Mouse (Mus musculus): ENCODE results near the gene Fktn. TPM values are rescaled to one million over a fixed set of nuclear protein-coding genes. Genes with fewer than 3 reads are reported as not detected.
"Not testable (repeated sequence)": the region's sequence is repeated elsewhere in the genome, so short reads cannot be mapped to it uniquely, and the experiment has no call there.

Fktn gene
- polyA plus RNA-seq, 1 experiment from 2014 or later, result 7.3 TPM

DNA sequence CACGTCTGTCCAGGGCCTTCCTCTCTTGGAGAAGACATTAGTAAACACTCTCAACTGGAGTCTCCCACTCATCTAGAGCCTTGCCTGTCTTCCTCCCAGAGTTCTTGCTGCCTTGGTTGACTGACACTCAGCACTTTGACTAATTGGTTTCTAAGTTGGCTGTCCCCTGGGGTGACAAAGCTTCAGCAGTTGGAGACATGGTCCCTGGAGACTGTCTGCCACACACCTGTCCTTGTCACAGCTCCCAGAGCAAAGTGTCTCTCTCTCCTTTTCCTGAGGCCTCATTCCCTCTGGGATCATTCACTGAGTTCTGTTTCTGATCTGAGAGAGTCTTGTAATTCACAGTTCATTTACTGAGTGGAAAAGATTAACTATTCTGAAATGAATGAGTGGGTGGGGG, 86.0 kb downstream of the Fktn start:
- whole genome bisulfite sequencing, result 51% methylated on average over 1 of the region's 1 CpGs
- H3K27ac ChIP-seq (replicated peaks), result no peak overlapping the region
- no peak overlapping the region for H3K4me2 ChIP-seq (replicated peaks; ENCODE audit: low read depth)
- DNase-seq (ENCODE audit: low spot score), result no peak
- H3K4me3 ChIP-seq (ENCODE audit: low read depth, low read length), result no peak overlapping the region
- ATAC-seq (ENCODE audit: low FRiP score, low TSS enrichment), result no peak
- H3K9ac ChIP-seq (ENCODE audit: low read length), result no peak overlapping the region
- H3K4me1 ChIP-seq (replicated peaks; ENCODE audit: control insufficient read depth, insufficient read depth), result no peaks in the 10 kb centered on the region
- TF ChIP-seq EP300 (optimal IDR thresholded peaks at IDR 0.05) (no peak), CTCF (IDR thresholded peaks at IDR 0.05; ENCODE audit: low read depth) (no peak)
- H3K36me3 ChIP-seq (ENCODE audit: control insufficient read depth, insufficient read depth, low read length), result no peaks in the 10 kb centered on the region
- H3K27me3 ChIP-seq (ENCODE audit: control insufficient read depth, insufficient read depth, low read length), result no peaks in the 10 kb centered on the region
- H3K9me3 ChIP-seq (ENCODE audit: control insufficient read depth, low read length), result no peaks in the 10 kb centered on the region

DNA sequence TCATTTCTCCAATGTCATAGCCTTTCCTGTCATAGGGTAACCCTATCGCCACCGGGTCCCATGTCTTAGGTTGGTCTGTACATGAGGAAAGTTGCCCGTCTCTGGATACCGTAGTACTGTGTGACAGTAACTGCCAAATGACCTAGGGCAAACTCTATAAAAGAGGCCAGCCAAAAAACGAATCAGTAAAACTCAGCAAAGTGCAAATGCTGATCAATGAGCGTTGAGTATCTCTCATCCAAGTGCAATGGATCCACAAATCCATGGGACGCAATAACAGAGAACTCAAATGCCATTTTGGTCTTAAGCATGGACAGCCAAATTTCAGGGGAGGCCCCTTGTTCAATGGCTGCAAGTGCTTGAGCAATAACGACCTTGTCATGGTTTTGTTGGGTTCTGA, 89.9 kb downstream of the Fktn start:
- not testable (repeated sequence) for H3K9ac ChIP-seq (ENCODE audit: low read length); H3K36me3 ChIP-seq (ENCODE audit: control insufficient read depth, insufficient read depth, low read length); ATAC-seq (ENCODE audit: low FRiP score, low TSS enrichment); H3K4me1 ChIP-seq (replicated peaks; ENCODE audit: control insufficient read depth, insufficient read depth); H3K27ac ChIP-seq (replicated peaks); H3K4me3 ChIP-seq (ENCODE audit: low read depth, low read length); H3K9me3 ChIP-seq (ENCODE audit: control insufficient read depth, low read length); H3K4me2 ChIP-seq (replicated peaks; ENCODE audit: low read depth); H3K27me3 ChIP-seq (ENCODE audit: control insufficient read depth, insufficient read depth, low read length); DNase-seq (ENCODE audit: low spot score)
- 96% methylated on average over 7 of the region's 8 CpGs for WGBS

- not testable (repeated sequence) for DNase-seq (ENCODE audit: low spot score); ATAC-seq (ENCODE audit: low FRiP score, low TSS enrichment)
Observed at GRCm38 (mm10) chr4:53806428-53806827, 92.6 kb downstream of the Fktn start.

GRCm38 (mm10) chr4:53818320-53818719, 104.5 kb downstream of the Fktn start:
- Histone ChIP-seq H3K36me3 (ENCODE audit: control insufficient read depth, insufficient read depth, low read length) (no peaks in the 10 kb centered on the region), H3K4me3 (ENCODE audit: low read depth, low read length) (no peak overlapping the region), H3K27ac (replicated peaks) (no peak overlapping the region), H3K4me2 (replicated peaks; ENCODE audit: low read depth) (no peak overlapping the region), H3K9me3 (ENCODE audit: control insufficient read depth, low read length) (no peaks in the 10 kb centered on the region), H3K27me3 (ENCODE audit: control insufficient read depth, insufficient read depth, low read length) (no peaks in the 10 kb centered on the region), H3K9ac (ENCODE audit: low read length) (no peak overlapping the region), H3K4me1 (replicated peaks; ENCODE audit: control insufficient read depth, insufficient read depth) (no peaks in the 10 kb centered on the region)
- TF ChIP-seq EP300 (optimal IDR thresholded peaks at IDR 0.05) (no peak), CTCF (IDR thresholded peaks at IDR 0.05; ENCODE audit: low read depth) (no peak)
- WGBS, result 55% methylated on average over 5 of the region's 5 CpGs
- ATAC-seq (ENCODE audit: low FRiP score, low TSS enrichment), result no peak
- DNase-seq (ENCODE audit: low spot score), result no peak

More at GRCm38 (mm10) chr4:53806428-53806827, 92.6 kb downstream of the Fktn start:
- 79% methylated on average over 6 of the region's 6 CpGs for WGBS
- H3K9ac ChIP-seq (ENCODE audit: low read length); H3K36me3 ChIP-seq (ENCODE audit: control insufficient read depth, insufficient read depth, low read length); H3K27me3 ChIP-seq (ENCODE audit: control insufficient read depth, insufficient read depth, low read length); H3K9me3 ChIP-seq (ENCODE audit: control insufficient read depth, low read length); H3K4me3 ChIP-seq (ENCODE audit: low read depth, low read length); H3K4me2 ChIP-seq (replicated peaks; ENCODE audit: low read depth); H3K27ac ChIP-seq (replicated peaks); H3K4me1 ChIP-seq (replicated peaks; ENCODE audit: control insufficient read depth, insufficient read depth): not testable (repeated sequence)

DNA sequence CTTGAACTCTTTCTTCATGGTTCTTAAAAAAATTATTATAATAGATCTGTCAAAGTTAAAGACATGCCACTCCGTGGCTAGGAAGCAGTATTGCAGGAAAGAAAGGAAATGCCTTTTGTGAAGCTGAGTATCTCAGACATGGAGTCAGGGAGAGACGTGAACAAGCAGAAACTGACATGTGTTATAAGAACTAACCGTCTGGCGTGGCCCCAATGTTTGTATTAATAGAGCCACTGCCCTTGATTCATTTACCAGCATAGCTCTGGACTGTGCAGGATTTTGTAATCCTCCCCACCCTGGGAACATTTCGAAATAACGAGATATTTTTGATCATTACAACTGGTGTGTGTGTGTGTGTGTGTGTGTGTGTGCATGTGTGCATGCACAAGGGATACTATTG, 109.9 kb downstream of the Fktn start:
- peak; percentile 75 for ATAC-seq (ENCODE audit: low FRiP score, low TSS enrichment)
- H3K4me3 ChIP-seq (ENCODE audit: low read depth, low read length), result no peak overlapping the region

GRCm38 (mm10) chr4:53824831-53825230, 111.0 kb downstream of the Fktn start:
- Histone ChIP-seq H3K9me3 (ENCODE audit: control insufficient read depth, low read length) (no peaks in the 10 kb centered on the region), H3K9ac (ENCODE audit: low read length) (no peak overlapping the region), H3K4me2 (replicated peaks; ENCODE audit: low read depth) (no peak overlapping the region), H3K27me3 (ENCODE audit: control insufficient read depth, insufficient read depth, low read length) (no peaks in the 10 kb centered on the region), H3K4me3 (ENCODE audit: low read depth, low read length) (no peak overlapping the region), H3K27ac (replicated peaks) (no peak overlapping the region), H3K4me1 (replicated peaks; ENCODE audit: control insufficient read depth, insufficient read depth) (0 out of 2 replicates have a peak, but pooled peaks cover 3% of the 10 kb centered on the region), H3K36me3 (ENCODE audit: control insufficient read depth, insufficient read depth, low read length) (no peaks in the 10 kb centered on the region)
- TF ChIP-seq EP300 (optimal IDR thresholded peaks at IDR 0.05) (no peak), CTCF (IDR thresholded peaks at IDR 0.05; ENCODE audit: low read depth) (no peak)
- DNase-seq (ENCODE audit: low spot score) (no peak), ATAC-seq (ENCODE audit: low FRiP score, low TSS enrichment) (no peak)
- 24% methylated on average over 4 of the region's 4 CpGs for WGBS

More for the DNA sequence above, 109.9 kb downstream of the Fktn start:
- DNase-seq (ENCODE audit: low spot score), result peak; percentile 58
- 11% methylated on average over 6 of the region's 6 CpGs for WGBS
- Histone ChIP-seq H3K27ac (replicated peaks) (no peak overlapping the region), H3K9me3 (ENCODE audit: control insufficient read depth, low read length) (no peaks in the 10 kb centered on the region), H3K27me3 (ENCODE audit: control insufficient read depth, insufficient read depth, low read length) (no peaks in the 10 kb centered on the region), H3K36me3 (ENCODE audit: control insufficient read depth, insufficient read depth, low read length) (no peaks in the 10 kb centered on the region), H3K4me1 (replicated peaks; ENCODE audit: control insufficient read depth, insufficient read depth) (0 out of 2 replicates have a peak, but pooled peaks cover 3% of the 10 kb centered on the region), H3K9ac (ENCODE audit: low read length) (no peak overlapping the region), H3K4me2 (replicated peaks; ENCODE audit: low read depth) (0 out of 2 replicates have a peak overlapping the region, but pooled peaks have one; percentile 5)
- TF ChIP-seq EP300 (optimal IDR thresholded peaks at IDR 0.05), result no peak
- peak; percentile 57 for TF ChIP-seq CTCF (IDR thresholded peaks at IDR 0.05; ENCODE audit: low read depth)
